Mouse (Mus musculus): ENCODE data around the gene 4932414N04Rik. TPM values are rescaled to one million over a fixed set of nuclear protein-coding genes. Genes with fewer than 3 reads are reported as not detected.
"Not testable (repeated sequence)": the region's sequence is repeated elsewhere in the genome, so short reads cannot be mapped to it uniquely, and the experiment has no call there.

4932414N04Rik gene
- not detected in 2 replicates for polyA plus RNA-seq (2014; fragmentation: Nextera tagmentation; extraction: Ambion mirVana)

DNA sequence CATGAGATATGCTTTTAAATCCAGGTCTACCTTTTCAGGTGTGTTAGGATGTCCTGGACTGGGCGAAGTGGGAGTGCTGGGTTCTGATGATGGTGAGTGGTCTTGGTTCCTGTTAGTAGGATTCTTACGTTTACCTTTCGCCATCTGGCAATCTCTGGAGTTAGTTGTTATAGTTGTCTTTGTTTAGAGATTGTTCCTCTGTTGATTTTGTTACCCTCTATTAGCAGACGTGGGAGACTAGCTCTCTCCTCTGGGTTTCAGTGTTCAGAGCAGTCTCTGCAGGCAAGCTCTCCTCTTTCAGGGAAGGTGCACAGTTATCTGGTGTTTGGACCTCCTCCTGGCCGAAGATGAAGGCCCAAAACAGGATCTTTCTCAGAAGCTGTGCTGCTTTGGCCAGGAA is at the start of gene 4932414N04Rik:
Gene 4932414N04Rik, plus strand, starts transcription at position 301 of the 400 bp plus-strand sequence.
- not testable (repeated sequence) for H3K27me3 ChIP-seq (ENCODE audit: control insufficient read depth, insufficient read depth, low read length); H3K9ac ChIP-seq (ENCODE audit: low read length); DNase-seq (ENCODE audit: low spot score); H3K9me3 ChIP-seq (ENCODE audit: control insufficient read depth, low read length); H3K4me3 ChIP-seq (ENCODE audit: low read depth, low read length); H3K4me1 ChIP-seq (ENCODE audit: control insufficient read depth, insufficient read depth, low read length); H3K4me2 ChIP-seq (ENCODE audit: low read depth); H3K27ac ChIP-seq (ENCODE audit: low read depth, low read length); H3K36me3 ChIP-seq (ENCODE audit: control insufficient read depth, insufficient read depth, low read length); ATAC-seq (ENCODE audit: insufficient read depth, low FRiP score, low TSS enrichment)
- WGBS: 91% methylated on average over 1 of the region's 5 CpGs

DNA sequence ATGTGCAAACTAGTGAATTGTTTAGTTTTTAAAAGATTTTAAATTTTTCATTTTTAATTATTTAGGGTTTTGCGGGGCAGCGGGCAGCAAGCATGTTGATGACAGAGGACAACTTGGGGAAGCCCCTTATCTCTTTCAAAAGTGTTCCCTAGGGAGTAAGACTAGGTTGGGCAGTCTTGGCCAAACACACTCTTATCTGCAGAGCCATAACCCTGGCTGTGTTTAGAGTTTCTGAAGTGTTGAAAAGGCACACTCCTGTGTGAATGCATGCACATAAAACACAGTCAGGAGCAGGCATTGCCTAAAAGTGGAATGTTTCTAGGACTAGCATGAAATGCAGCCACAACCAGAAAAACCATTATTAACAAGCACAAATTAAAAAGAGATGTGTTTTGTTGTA is 75.9 kb downstream of the 4932414N04Rik start:
- ATAC-seq (ENCODE audit: insufficient read depth, low FRiP score, low TSS enrichment): no peak
- Histone ChIP-seq H3K4me2 (ENCODE audit: low read depth) (no peak overlapping the region), H3K36me3 (ENCODE audit: control insufficient read depth, insufficient read depth, low read length) (no peaks in the 10 kb centered on the region), H3K9ac (ENCODE audit: low read length) (no peak overlapping the region), H3K4me3 (ENCODE audit: low read depth, low read length) (no peak overlapping the region), H3K4me1 (ENCODE audit: control insufficient read depth, insufficient read depth, low read length) (no peaks in the 10 kb centered on the region), H3K9me3 (ENCODE audit: control insufficient read depth, low read length) (no peaks in the 10 kb centered on the region), H3K27ac (ENCODE audit: low read depth, low read length) (no peak overlapping the region), H3K27me3 (ENCODE audit: control insufficient read depth, insufficient read depth, low read length) (no peaks in the 10 kb centered on the region)
- DNase-seq (ENCODE audit: low spot score): no peak
- WGBS: 97% methylated on average over 2 of the region's 2 CpGs

DNA sequence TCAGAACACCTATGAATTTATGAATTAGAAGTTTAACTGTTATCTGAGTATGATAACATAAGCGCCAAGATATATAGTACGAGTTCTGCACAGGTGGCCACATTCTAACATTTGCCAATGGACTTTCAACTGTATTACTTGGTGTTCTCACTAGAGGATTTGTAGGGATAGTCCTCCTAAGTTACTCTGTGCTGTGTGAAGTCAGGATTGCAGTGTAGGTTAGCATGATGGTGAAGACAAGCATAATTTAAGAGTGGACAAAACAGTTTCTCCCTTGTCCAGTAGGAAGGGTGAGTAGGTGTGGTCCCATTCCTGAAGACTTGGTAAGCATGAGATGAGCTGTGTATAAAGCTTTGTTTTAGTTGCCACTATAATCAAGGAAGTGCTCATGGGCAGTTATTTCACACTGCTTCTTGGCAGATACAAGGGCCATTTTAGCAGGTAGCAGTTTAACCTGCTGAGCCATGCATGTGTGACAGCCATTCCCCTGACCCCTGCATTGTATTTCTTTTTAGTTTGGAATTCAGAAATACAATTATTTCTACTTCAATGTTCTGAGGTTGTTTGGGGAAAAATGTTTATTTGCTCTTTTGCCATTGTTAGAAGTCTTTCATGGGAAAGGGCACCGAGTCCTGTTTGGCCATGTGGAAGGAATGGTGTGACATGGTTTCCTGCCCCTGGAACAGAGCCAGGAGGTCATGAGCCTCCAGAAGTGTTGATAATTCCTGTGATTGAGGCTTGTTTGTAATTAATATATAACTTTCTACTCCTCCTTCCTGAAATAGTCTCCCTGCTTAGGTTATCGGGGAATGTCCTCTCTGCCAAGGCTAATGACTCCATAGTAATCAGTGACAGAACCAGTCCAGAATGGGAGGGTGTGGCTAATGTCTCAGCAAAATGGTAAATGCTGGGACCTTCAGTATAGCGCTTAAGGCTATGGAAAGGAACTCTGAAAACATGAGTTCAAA is 83.8 kb downstream of the 4932414N04Rik start:
- no peak for DNase-seq (ENCODE audit: low spot score)
- no peak for ATAC-seq (ENCODE audit: insufficient read depth, low FRiP score, low TSS enrichment)
- Histone ChIP-seq H3K27ac (ENCODE audit: low read depth, low read length) (no peak overlapping the region), H3K4me1 (ENCODE audit: control insufficient read depth, insufficient read depth, low read length) (no peaks in the 10 kb centered on the region), H3K9ac (ENCODE audit: low read length) (no peak overlapping the region), H3K36me3 (ENCODE audit: control insufficient read depth, insufficient read depth, low read length) (no peaks in the 10 kb centered on the region), H3K27me3 (ENCODE audit: control insufficient read depth, insufficient read depth, low read length) (no peaks in the 10 kb centered on the region), H3K9me3 (ENCODE audit: control insufficient read depth, low read length) (no peaks in the 10 kb centered on the region), H3K4me2 (ENCODE audit: low read depth) (no peak overlapping the region), H3K4me3 (ENCODE audit: low read depth, low read length) (no peak overlapping the region)
- 87% methylated on average over 5 of the region's 5 CpGs for WGBS

DNA sequence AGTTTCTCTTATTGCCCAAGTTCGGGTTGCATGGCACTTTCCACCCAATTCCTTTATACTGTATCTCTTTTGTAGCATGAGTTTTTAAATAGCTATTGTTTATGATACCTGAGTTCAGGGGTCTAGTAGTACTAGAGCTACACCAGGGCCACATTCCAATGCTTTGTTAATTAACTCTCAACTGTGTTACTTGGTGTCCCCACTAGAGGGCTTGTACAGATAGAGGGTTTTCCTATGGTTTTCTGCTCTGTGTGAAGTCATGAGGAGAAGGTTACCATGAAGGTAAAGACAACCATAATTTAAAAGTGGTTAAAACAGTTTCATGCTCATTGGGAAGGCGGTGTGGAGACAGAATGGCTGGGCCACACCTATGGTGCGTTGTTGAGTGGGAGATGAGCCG is 88.3 kb downstream of the 4932414N04Rik start:
- Histone ChIP-seq H3K27me3 (ENCODE audit: control insufficient read depth, insufficient read depth, low read length) (no peaks in the 10 kb centered on the region), H3K36me3 (ENCODE audit: control insufficient read depth, insufficient read depth, low read length) (no peaks in the 10 kb centered on the region), H3K4me3 (ENCODE audit: low read depth, low read length) (no peak overlapping the region), H3K9ac (ENCODE audit: low read length) (no peak overlapping the region), H3K9me3 (ENCODE audit: control insufficient read depth, low read length) (no peaks in the 10 kb centered on the region), H3K4me1 (ENCODE audit: control insufficient read depth, insufficient read depth, low read length) (no peaks in the 10 kb centered on the region), H3K27ac (ENCODE audit: low read depth, low read length) (no peak overlapping the region), H3K4me2 (ENCODE audit: low read depth) (no peak overlapping the region)
- ATAC-seq (ENCODE audit: insufficient read depth, low FRiP score, low TSS enrichment) (no peak), DNase-seq (ENCODE audit: low spot score) (no peak)
- 79% methylated on average over 4 of the region's 4 CpGs for WGBS

DNA sequence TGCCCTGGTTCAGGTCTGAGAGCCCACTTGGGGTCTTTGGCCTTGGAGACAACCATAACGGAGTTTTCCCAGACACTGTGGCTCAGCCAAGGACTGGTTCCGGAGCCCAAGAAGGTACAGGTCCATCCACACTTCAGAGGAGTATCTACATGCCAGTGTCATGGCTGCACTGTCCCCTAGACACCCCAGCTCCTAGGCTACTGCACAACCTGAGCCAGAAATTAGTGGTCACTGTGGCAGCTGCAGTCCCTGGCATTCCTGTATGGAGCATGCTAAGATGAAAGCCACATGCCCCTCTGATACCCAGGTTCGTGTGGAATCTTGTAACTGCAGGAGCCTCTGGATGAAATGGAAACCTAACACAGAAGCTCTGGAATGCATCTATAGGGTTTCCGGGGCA is 99.9 kb downstream of the 4932414N04Rik start:
- ATAC-seq (ENCODE audit: insufficient read depth, low FRiP score, low TSS enrichment) (no peak), DNase-seq (ENCODE audit: low spot score) (no peak)
- Histone ChIP-seq H3K9ac (ENCODE audit: low read length) (no peak overlapping the region), H3K9me3 (ENCODE audit: control insufficient read depth, low read length) (no peaks in the 10 kb centered on the region), H3K4me1 (ENCODE audit: control insufficient read depth, insufficient read depth, low read length) (no peaks in the 10 kb centered on the region), H3K36me3 (ENCODE audit: control insufficient read depth, insufficient read depth, low read length) (no peaks in the 10 kb centered on the region), H3K27me3 (ENCODE audit: control insufficient read depth, insufficient read depth, low read length) (no peaks in the 10 kb centered on the region), H3K4me3 (ENCODE audit: low read depth, low read length) (no peak overlapping the region), H3K4me2 (ENCODE audit: low read depth) (no peak overlapping the region), H3K27ac (ENCODE audit: low read depth, low read length) (no peak overlapping the region)
- 81% methylated on average over 4 of the region's 4 CpGs for WGBS

DNA sequence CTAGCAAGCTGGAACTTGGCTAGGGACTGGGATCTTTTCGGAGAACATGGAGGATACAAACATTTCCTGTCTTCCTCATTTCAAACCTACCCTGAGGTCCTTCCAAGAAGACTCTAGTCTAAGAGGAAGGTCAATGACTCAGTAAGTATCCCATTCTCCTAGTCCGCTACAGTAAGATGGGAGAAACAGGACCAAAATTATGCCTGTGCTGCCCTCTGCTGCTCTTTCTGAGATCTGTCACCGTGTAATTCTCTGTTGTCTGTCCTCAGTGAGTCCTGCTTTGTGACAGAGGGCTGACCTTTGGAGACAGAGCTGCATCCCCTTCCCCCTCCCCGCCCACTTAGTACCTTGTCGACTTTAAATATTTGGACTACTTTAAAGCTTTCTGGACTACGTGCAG is 100.5 kb downstream of the 4932414N04Rik start:
- H3K9ac ChIP-seq (ENCODE audit: low read length): no peak overlapping the region
- H3K4me3 ChIP-seq (ENCODE audit: low read depth, low read length): no peak overlapping the region
- H3K27me3 ChIP-seq (ENCODE audit: control insufficient read depth, insufficient read depth, low read length): no peaks in the 10 kb centered on the region
- no peaks in the 10 kb centered on the region for H3K36me3 ChIP-seq (ENCODE audit: control insufficient read depth, insufficient read depth, low read length)
- ATAC-seq (ENCODE audit: insufficient read depth, low FRiP score, low TSS enrichment) (peak; percentile 50; the same call in 1 of the 2 replicates), DNase-seq (ENCODE audit: low spot score) (peak; percentile 63)
- no peaks in the 10 kb centered on the region for H3K4me1 ChIP-seq (ENCODE audit: control insufficient read depth, insufficient read depth, low read length)
- no peak overlapping the region for H3K4me2 ChIP-seq (ENCODE audit: low read depth)
- 28% methylated on average over 6 of the region's 6 CpGs for WGBS
- no peaks in the 10 kb centered on the region for H3K9me3 ChIP-seq (ENCODE audit: control insufficient read depth, low read length)
- no peak overlapping the region for H3K27ac ChIP-seq (ENCODE audit: low read depth, low read length)

DNA sequence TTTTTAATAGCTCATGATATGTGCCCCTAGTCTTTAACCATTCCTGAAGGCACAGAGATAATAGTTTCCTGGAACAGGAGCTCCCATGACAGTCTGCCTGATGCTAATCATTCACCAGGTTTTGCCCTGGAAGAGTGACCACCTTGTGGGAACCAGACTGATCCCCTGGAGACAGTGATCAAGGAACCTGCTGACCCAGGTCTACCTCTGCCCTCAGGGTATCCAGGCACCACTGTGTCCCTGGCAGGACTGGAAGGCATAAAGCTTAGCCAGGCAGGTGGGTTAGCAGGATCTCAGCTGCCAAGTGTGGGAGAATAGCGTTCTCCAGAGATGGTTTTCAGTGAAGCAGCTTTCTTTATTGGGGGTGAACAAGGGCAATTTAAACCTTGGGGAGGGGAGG is 109.1 kb downstream of the 4932414N04Rik start:
- Histone ChIP-seq H3K4me1 (ENCODE audit: control insufficient read depth, insufficient read depth, low read length) (no peaks in the 10 kb centered on the region), H3K27me3 (ENCODE audit: control insufficient read depth, insufficient read depth, low read length) (no peaks in the 10 kb centered on the region), H3K27ac (ENCODE audit: low read depth, low read length) (no peak overlapping the region), H3K4me2 (ENCODE audit: low read depth) (no peak overlapping the region), H3K9me3 (ENCODE audit: control insufficient read depth, low read length) (no peaks in the 10 kb centered on the region), H3K36me3 (ENCODE audit: control insufficient read depth, insufficient read depth, low read length) (no peaks in the 10 kb centered on the region), H3K4me3 (ENCODE audit: low read depth, low read length) (no peak overlapping the region), H3K9ac (ENCODE audit: low read length) (no peak overlapping the region)
- no peak for ATAC-seq (ENCODE audit: insufficient read depth, low FRiP score, low TSS enrichment)
- no peak for DNase-seq (ENCODE audit: low spot score)
- WGBS: 70% methylated on average over 1 of the region's 1 CpGs

DNA sequence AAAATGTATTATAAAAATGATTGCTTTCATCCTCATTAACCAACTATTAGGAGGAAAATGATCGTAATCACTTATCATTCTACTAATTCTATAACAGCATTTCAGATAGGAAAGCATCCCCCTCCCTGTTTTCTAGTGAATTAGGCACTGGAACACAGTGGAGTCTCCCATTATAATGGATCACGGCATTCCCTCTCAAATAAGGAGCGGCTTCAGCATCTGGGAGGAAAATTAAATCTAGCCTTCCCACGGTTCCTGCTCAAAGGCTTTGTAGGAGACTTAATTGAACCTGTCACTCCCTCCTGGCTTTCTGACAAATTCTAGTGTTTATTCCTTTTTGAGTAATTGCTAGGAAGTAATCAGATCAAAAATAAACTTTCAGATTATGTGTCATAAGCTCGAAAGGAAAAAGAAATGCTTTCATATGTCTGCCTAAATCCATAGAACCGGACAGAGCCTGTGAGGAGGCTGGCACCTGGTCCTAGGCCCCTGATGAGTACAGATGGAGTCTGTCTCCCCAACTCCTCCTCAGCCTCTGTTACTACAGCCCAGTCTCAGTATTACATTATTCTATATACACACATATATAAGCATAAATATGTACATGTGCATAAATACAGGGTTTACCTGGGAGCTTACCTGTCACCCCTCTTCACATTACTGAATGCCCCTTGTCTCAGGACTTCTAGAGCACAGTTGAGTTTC is 111.1 kb downstream of the 4932414N04Rik start:
- Histone ChIP-seq H3K4me3 (ENCODE audit: low read depth, low read length) (no peak overlapping the region), H3K9ac (ENCODE audit: low read length) (no peak overlapping the region), H3K36me3 (ENCODE audit: control insufficient read depth, insufficient read depth, low read length) (no peaks in the 10 kb centered on the region), H3K4me1 (ENCODE audit: control insufficient read depth, insufficient read depth, low read length) (no peaks in the 10 kb centered on the region), H3K27ac (ENCODE audit: low read depth, low read length) (no peak overlapping the region), H3K27me3 (ENCODE audit: control insufficient read depth, insufficient read depth, low read length) (no peaks in the 10 kb centered on the region), H3K4me2 (ENCODE audit: low read depth) (no peak overlapping the region), H3K9me3 (ENCODE audit: control insufficient read depth, low read length) (no peaks in the 10 kb centered on the region)
- DNase-seq (ENCODE audit: low spot score) (no peak), ATAC-seq (ENCODE audit: insufficient read depth, low FRiP score, low TSS enrichment) (no peak)
- WGBS: 76% methylated on average over 6 of the region's 6 CpGs
